Mouse (Mus musculus) megakaryocyte, embryonic 14.5 days (primary cell): ENCODE data around the gene Trim6. TPM values are rescaled to one million over a fixed set of nuclear protein-coding genes. Genes with fewer than 3 reads are reported as not detected.
A peak's percentile ranks its signal among the peaks of the same experiment; 100 is the strongest.
"Not testable (repeated sequence)": the region's sequence is repeated elsewhere in the genome, so short reads cannot be mapped to it uniquely, and the experiment has no call there.

Experiments used
- H3K27me3 ChIP-seq: replicated peaks from 2 replicates; pipeline ENCODE3; 2012; ENCODE audit warnings: inconsistent platforms
- H3K36me3 ChIP-seq: replicated peaks from 2 replicates; pipeline ENCODE3; 2012; ENCODE audit warnings: low read length, inconsistent platforms, mixed read lengths
- H3K4me1 ChIP-seq: 2 replicates; pipeline ENCODE4 v1.6.1; 2012; ENCODE audit warnings: inconsistent platforms
- H3K4me3 ChIP-seq: replicated peaks from 2 replicates; pipeline ENCODE3; 2012; ENCODE audit warnings: moderate library complexity, mild to moderate bottlenecking, inconsistent platforms
- H3K9me3 ChIP-seq: 2 replicates; pipeline ENCODE4 v1.6.1; 2012; ENCODE audit warnings: inconsistent platforms
- FLI1 ChIP-seq: IDR thresholded peaks from 2 replicates; pipeline ENCODE4 v1.6.1; 2012; ENCODE audit warnings: low read length, inconsistent platforms, mixed read lengths
- GATA1 ChIP-seq: IDR thresholded peaks from 3 replicates; pipeline ENCODE4 v1.6.1; 2012; ENCODE audit warnings: mixed read lengths, low read length, inconsistent platforms, borderline replicate concordance
- polyA plus RNA-seq: library from polyadenylated mRNA; stranded (reverse); fragments of >175 nt; gene quantifications from 2 replicates; pipeline ENCODE4 v1.2.3, GENCODE M21; 2012; ENCODE audit warnings: low replicate concordance; ENCODE audit not compliant: insufficient read depth

Gene Trim6
- polyA plus RNA-seq, 1 experiment: 0.39 TPM

- Histone ChIP-seq H3K36me3 (no peaks in the 10 kb centered on the region), H3K27me3 (peaks cover 4% of the 10 kb centered on the region), H3K4me1 (peaks cover 23% of the 10 kb centered on the region), H3K4me3 (no peak overlapping the region), H3K9me3 (no peaks in the 10 kb centered on the region)
- TF ChIP-seq FLI1 (no peak), GATA1 (no peak)
Measured at GRCm38 (mm10) chr7:104206197-104206596, 12.4 kb upstream of the Trim6 start.

GRCm38 (mm10) chr7:104216011-104216535, 2.5 kb upstream of the Trim6 start:
- no peaks in the 10 kb centered on the region for H3K27me3 ChIP-seq
- H3K4me1 ChIP-seq: peaks cover 19% of the 10 kb centered on the region
- H3K9me3 ChIP-seq: no peaks in the 10 kb centered on the region
- no peaks in the 10 kb centered on the region for H3K36me3 ChIP-seq
- no peak for TF ChIP-seq FLI1
- TF ChIP-seq GATA1: no peak
- no peak overlapping the region for H3K4me3 ChIP-seq

GRCm38 (mm10) chr7:104217881-104218280, 712 bp upstream of the Trim6 start:
- H3K9me3 ChIP-seq: no peaks in the 10 kb centered on the region
- H3K4me1 ChIP-seq: peaks cover 19% of the 10 kb centered on the region
- no peak overlapping the region for H3K4me3 ChIP-seq
- TF ChIP-seq GATA1 (no peak), FLI1 (no peak)
- H3K36me3 ChIP-seq: peaks cover 4% of the 10 kb centered on the region
- no peaks in the 10 kb centered on the region for H3K27me3 ChIP-seq

GRCm38 (mm10) chr7:104231203-104231602, 12.6 kb downstream of the Trim6 start:
- no peak for TF ChIP-seq FLI1
- no peak for TF ChIP-seq GATA1
- H3K9me3 ChIP-seq: no peaks in the 10 kb centered on the region
- H3K27me3 ChIP-seq: no peaks in the 10 kb centered on the region
- peaks cover 4% of the 10 kb centered on the region; the same call in 1 of the 2 replicates for H3K4me1 ChIP-seq
- H3K36me3 ChIP-seq: peaks cover 52% of the 10 kb centered on the region
- no peak overlapping the region for H3K4me3 ChIP-seq

GRCm38 (mm10) chr7:104240857-104241256, 22.3 kb downstream of the Trim6 start:
- Histone ChIP-seq H3K36me3 (peaks cover 2% of the 10 kb centered on the region), H3K4me3 (no peak overlapping the region), H3K27me3 (no peaks in the 10 kb centered on the region), H3K4me1 (peaks cover 7% of the 10 kb centered on the region), H3K9me3 (no peaks in the 10 kb centered on the region)
- TF ChIP-seq FLI1 (no peak), GATA1 (no peak)

GRCm38 (mm10) chr7:104243616-104244015, 25.0 kb downstream of the Trim6 start:
- Histone ChIP-seq H3K27me3 (no peaks in the 10 kb centered on the region), H3K4me3 (no peak overlapping the region), H3K4me1 (peaks cover 10% of the 10 kb centered on the region), H3K9me3 (no peaks in the 10 kb centered on the region), H3K36me3 (peaks cover 4% of the 10 kb centered on the region)
- TF ChIP-seq GATA1: no peak
- no peak for TF ChIP-seq FLI1

- Histone ChIP-seq H3K9me3 (no peaks in the 10 kb centered on the region), H3K27me3 (no peaks in the 10 kb centered on the region), H3K36me3 (peaks cover 6% of the 10 kb centered on the region), H3K4me1 (peaks cover 10% of the 10 kb centered on the region), H3K4me3 (peak within 1 kb of the TSS; percentile 95)
- TF ChIP-seq FLI1: no peak
Measured at GRCm38 (mm10) chr7:104244287-104245181, 25.9 kb downstream of the Trim6 start, which contains the start of gene Trim34a. Gene Trim34a, plus strand, starts transcription at chr7:104244457.

- not testable (repeated sequence) for H3K27me3 ChIP-seq, H3K4me3 ChIP-seq, H3K36me3 ChIP-seq, H3K4me1 ChIP-seq, H3K9me3 ChIP-seq
Measured at GRCm38 (mm10) chr7:104260380-104260779, 41.8 kb downstream of the Trim6 start.

- not testable (repeated sequence) for H3K27me3 ChIP-seq, H3K4me3 ChIP-seq, H3K36me3 ChIP-seq, H3K4me1 ChIP-seq, H3K9me3 ChIP-seq
Measured at GRCm38 (mm10) chr7:104265335-104265734, 46.7 kb downstream of the Trim6 start.

GRCm38 (mm10) chr7:104279361-104279760, 60.8 kb downstream of the Trim6 start:
- H3K36me3 ChIP-seq, H3K9me3 ChIP-seq, H3K27me3 ChIP-seq, H3K4me3 ChIP-seq, H3K4me1 ChIP-seq: not testable (repeated sequence)

Other genes with a start within 250 kb of the Trim6 start
- not detected in 2 replicates for gene Olfr635, start 247.6 kb upstream of the Trim6 start, polyA plus RNA-seq
- gene Olfr638, start 220.0 kb upstream of the Trim6 start, polyA plus RNA-seq: not detected in 2 replicates
- not detected in 2 replicates for gene Olfr639, start 201.5 kb upstream of the Trim6 start, polyA plus RNA-seq
- gene Olfr640, start 193.2 kb upstream of the Trim6 start, polyA plus RNA-seq: not detected in 2 replicates
- gene Olfr641, start 183.3 kb upstream of the Trim6 start, polyA plus RNA-seq: not detected in 2 replicates
- gene Olfr642, start 166.1 kb upstream of the Trim6 start, polyA plus RNA-seq: not detected in 2 replicates
- gene 4930516K23Rik, start 157.3 kb upstream of the Trim6 start, polyA plus RNA-seq: 0.04 TPM in 1 of 2 replicates, not detected in the other
- gene Olfr644, start 146.9 kb upstream of the Trim6 start, polyA plus RNA-seq: not detected in 2 replicates
- gene Olfr645, start 133.3 kb upstream of the Trim6 start, polyA plus RNA-seq: not detected in 2 replicates
- 0.13 TPM in 1 of 2 replicates, not detected in the other for gene Olfr646, start 113.9 kb upstream of the Trim6 start, polyA plus RNA-seq
- gene Ubqln5, start 89.0 kb upstream of the Trim6 start, polyA plus RNA-seq: not detected in 2 replicates
- gene Olfr643, start 81.4 kb upstream of the Trim6 start, polyA plus RNA-seq: not detected in 2 replicates
- not detected in 2 replicates for gene Ubqln3, start 75.5 kb upstream of the Trim6 start, polyA plus RNA-seq
- gene Ubqlnl, start 68.2 kb upstream of the Trim6 start, polyA plus RNA-seq: 0.06 TPM in 1 of 2 replicates, not detected in the other
- gene Olfm5, start 54.0 kb upstream of the Trim6 start, polyA plus RNA-seq: not detected in 2 replicates
- not detected in 2 replicates for gene Olfr648, start 35.4 kb upstream of the Trim6 start, polyA plus RNA-seq
- gene Olfr649, start 22.8 kb upstream of the Trim6 start, polyA plus RNA-seq: not detected in 2 replicates
- gene Trim34a, start 25.7 kb downstream of the Trim6 start, polyA plus RNA-seq: 0.30 TPM in 1 of 2 replicates, not detected in the other
- 0.08 TPM in 1 of 2 replicates, not detected in the other for gene Trim5, start 69.3 kb downstream of the Trim6 start, polyA plus RNA-seq
- gene Trim12a, start 96.7 kb downstream of the Trim6 start, polyA plus RNA-seq: not detected in 2 replicates
- gene Trim34b, start 110.7 kb downstream of the Trim6 start, polyA plus RNA-seq: 0.28 TPM in 1 of 2 replicates, not detected in the other
- 0.27 TPM in 1 of 2 replicates, not detected in the other for gene Trim12c, start 134.6 kb downstream of the Trim6 start, polyA plus RNA-seq
- gene Trim30b, start 151.1 kb downstream of the Trim6 start, polyA plus RNA-seq: 0.04 TPM in 1 of 2 replicates, not detected in the other
- not detected in 2 replicates for gene Trim30c, start 182.0 kb downstream of the Trim6 start, polyA plus RNA-seq
- gene Trim30a, start 246.4 kb downstream of the Trim6 start, polyA plus RNA-seq: 0.81 TPM in 1 of 2 replicates, not detected in the other